Mouse (Mus musculus) small intestine, adult 2 months (tissue): Measurements from ENCODE around the gene Dpf2.

Experiments
- CTCF ChIP-seq: fragments of 200-500 bp; IDR thresholded peaks from 2 replicates; pipeline ENCODE4 v1.5.1; 2012; ENCODE audit warnings: low read depth, mild to moderate bottlenecking, control low read depth, inconsistent platforms, low read length, moderate library complexity, mixed read lengths; ENCODE audit not compliant: insufficient replicate concordance, insufficient read length; ENCODE audit errors: extremely low read depth
- POLR2A ChIP-seq: fragments of 200-500 bp; IDR thresholded peaks from 2 replicates; pipeline ENCODE4 v1.6.1; 2012; ENCODE audit warnings: low read depth, mild to moderate bottlenecking, control low read depth, inconsistent platforms, low read length, moderate library complexity

DNA sequence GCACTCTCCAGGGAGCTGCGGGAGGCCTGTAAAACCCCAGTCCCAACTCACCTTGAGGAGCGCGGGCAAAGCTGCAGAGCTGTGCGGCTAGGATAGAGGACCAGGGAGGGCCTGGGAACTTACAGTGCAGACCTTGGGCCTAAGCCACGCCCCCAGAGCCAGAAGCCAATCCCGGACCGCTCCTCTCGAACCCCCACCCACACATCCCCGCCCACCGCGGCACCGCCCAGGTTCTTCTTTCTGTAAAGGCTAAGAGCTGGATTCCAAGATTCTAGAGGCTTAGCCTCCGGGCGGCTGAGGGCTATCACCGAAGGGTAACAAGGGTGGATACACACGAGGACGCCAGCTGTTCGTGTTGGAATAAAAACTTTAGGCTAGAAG, 11.9 kb upstream of the Dpf2 start, which contains the start of gene Cdc42ep2:
- TF ChIP-seq CTCF (peak; percentile 7; the same call in 1 of the 2 replicates), POLR2A (peak; percentile 82; the same call in 1 of the 2 replicates)
